Mouse (Mus musculus): ENCODE data around the gene Rcbtb2. TPM values are rescaled to one million over a fixed set of nuclear protein-coding genes. Genes with fewer than 3 reads are reported as not detected.

Rcbtb2 gene
- polyA plus RNA-seq, 1 experiment = 0.24 TPM

- Histone ChIP-seq H3K27me3 (ENCODE audit: control insufficient read depth) (no peaks in the 10 kb centered on the region), H3K4me1 (ENCODE audit: control insufficient read depth) (peaks cover 12% of the 10 kb centered on the region), H3K36me3 (ENCODE audit: control insufficient read depth) (no peaks in the 10 kb centered on the region), H3K4me3 (replicated peaks) (no peak overlapping the region), H3K9me3 (ENCODE audit: control insufficient read depth, low read length) (no peaks in the 10 kb centered on the region)
- TF ChIP-seq GATA1 (IDR thresholded peaks at IDR 0.05; ENCODE audit: low read length) = no peak
- TF ChIP-seq TAL1 (IDR thresholded peaks at IDR 0.05; ENCODE audit: low read length) = no peak
Measured at GRCm38 (mm10) chr14:73119966-73120365, 2.9 kb upstream of the Rcbtb2 start.

GRCm38 (mm10) chr14:73122211-73122922, 470 bp upstream of the Rcbtb2 start:
- Histone ChIP-seq H3K36me3 (ENCODE audit: control insufficient read depth) (no peaks in the 10 kb centered on the region), H3K4me1 (ENCODE audit: control insufficient read depth) (peaks cover 8% of the 10 kb centered on the region), H3K9me3 (ENCODE audit: control insufficient read depth, low read length) (no peaks in the 10 kb centered on the region), H3K4me3 (replicated peaks) (no peak overlapping the region), H3K27me3 (ENCODE audit: control insufficient read depth) (no peaks in the 10 kb centered on the region)
- TF ChIP-seq TAL1 (IDR thresholded peaks at IDR 0.05; ENCODE audit: low read length) (no peak), GATA1 (IDR thresholded peaks at IDR 0.05; ENCODE audit: low read length) (no peak)

DNA sequence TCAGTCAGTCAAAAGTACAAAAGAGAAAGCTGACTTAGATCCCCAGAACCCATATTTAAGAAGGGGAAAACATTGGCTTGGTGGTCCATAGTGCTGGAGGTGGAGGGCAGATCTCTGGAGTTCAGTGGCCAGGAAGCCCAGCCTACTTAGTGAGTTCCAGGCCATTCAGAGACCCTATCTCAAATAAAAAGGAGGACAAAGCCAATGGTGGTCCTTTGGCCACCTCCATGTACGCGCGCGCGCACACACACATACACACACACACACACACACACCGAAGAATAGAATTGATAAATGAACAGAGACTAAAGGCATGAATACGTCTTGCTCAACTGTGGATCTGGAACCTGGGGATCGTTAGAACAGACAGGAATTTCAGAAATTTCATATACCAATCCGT, 544 bp downstream of the Rcbtb2 start:
- no peaks in the 10 kb centered on the region for H3K36me3 ChIP-seq (ENCODE audit: control insufficient read depth)
- no peak for TF ChIP-seq GATA1 (IDR thresholded peaks at IDR 0.05; ENCODE audit: low read length)
- no peak for TF ChIP-seq TAL1 (IDR thresholded peaks at IDR 0.05; ENCODE audit: low read length)
- H3K4me1 ChIP-seq (ENCODE audit: control insufficient read depth) = peaks cover 8% of the 10 kb centered on the region
- H3K27me3 ChIP-seq (ENCODE audit: control insufficient read depth) = no peaks in the 10 kb centered on the region
- H3K4me3 ChIP-seq (replicated peaks) = no peak overlapping the region
- no peaks in the 10 kb centered on the region for H3K9me3 ChIP-seq (ENCODE audit: control insufficient read depth, low read length)

- H3K4me1 ChIP-seq (ENCODE audit: control insufficient read depth) = peaks cover 8% of the 10 kb centered on the region
Measured at GRCm38 (mm10) chr14:73123786-73124185, 949 bp downstream of the Rcbtb2 start.

GRCm38 (mm10) chr14:73130519-73130918, 7.7 kb downstream of the Rcbtb2 start:
- Histone ChIP-seq H3K4me3 (replicated peaks) (no peak overlapping the region), H3K4me1 (ENCODE audit: control insufficient read depth) (no peaks in the 10 kb centered on the region), H3K36me3 (ENCODE audit: control insufficient read depth) (no peaks in the 10 kb centered on the region), H3K27me3 (ENCODE audit: control insufficient read depth) (no peaks in the 10 kb centered on the region), H3K9me3 (ENCODE audit: control insufficient read depth, low read length) (no peaks in the 10 kb centered on the region)
- TF ChIP-seq GATA1 (IDR thresholded peaks at IDR 0.05; ENCODE audit: low read length) (no peak), TAL1 (IDR thresholded peaks at IDR 0.05; ENCODE audit: low read length) (no peak)

More at GRCm38 (mm10) chr14:73123786-73124185, 949 bp downstream of the Rcbtb2 start:
- no peaks in the 10 kb centered on the region for H3K9me3 ChIP-seq (ENCODE audit: control insufficient read depth, low read length)
- H3K4me3 ChIP-seq (replicated peaks) = no peak overlapping the region
- no peaks in the 10 kb centered on the region for H3K36me3 ChIP-seq (ENCODE audit: control insufficient read depth)
- H3K27me3 ChIP-seq (ENCODE audit: control insufficient read depth) = no peaks in the 10 kb centered on the region
- TF ChIP-seq GATA1 (IDR thresholded peaks at IDR 0.05; ENCODE audit: low read length) = no peak
- no peak for TF ChIP-seq TAL1 (IDR thresholded peaks at IDR 0.05; ENCODE audit: low read length)

- no peaks in the 10 kb centered on the region for H3K36me3 ChIP-seq (ENCODE audit: control insufficient read depth)
Measured at GRCm38 (mm10) chr14:73131856-73132410, 9.1 kb downstream of the Rcbtb2 start.

GRCm38 (mm10) chr14:73132731-73133130, 9.9 kb downstream of the Rcbtb2 start:
- no peaks in the 10 kb centered on the region for H3K9me3 ChIP-seq (ENCODE audit: control insufficient read depth, low read length)
- H3K4me1 ChIP-seq (ENCODE audit: control insufficient read depth) = no peaks in the 10 kb centered on the region
- no peaks in the 10 kb centered on the region for H3K36me3 ChIP-seq (ENCODE audit: control insufficient read depth)
- no peaks in the 10 kb centered on the region for H3K27me3 ChIP-seq (ENCODE audit: control insufficient read depth)
- TF ChIP-seq GATA1 (IDR thresholded peaks at IDR 0.05; ENCODE audit: low read length) (no peak), TAL1 (IDR thresholded peaks at IDR 0.05; ENCODE audit: low read length) (no peak)
- H3K4me3 ChIP-seq (replicated peaks) = no peak overlapping the region

More at GRCm38 (mm10) chr14:73131856-73132410, 9.1 kb downstream of the Rcbtb2 start:
- Histone ChIP-seq H3K4me3 (replicated peaks) (no peak overlapping the region), H3K27me3 (ENCODE audit: control insufficient read depth) (no peaks in the 10 kb centered on the region), H3K9me3 (ENCODE audit: control insufficient read depth, low read length) (no peaks in the 10 kb centered on the region), H3K4me1 (ENCODE audit: control insufficient read depth) (no peaks in the 10 kb centered on the region)
- TF ChIP-seq TAL1 (IDR thresholded peaks at IDR 0.05; ENCODE audit: low read length) (no peak), GATA1 (IDR thresholded peaks at IDR 0.05; ENCODE audit: low read length) (no peak)

DNA sequence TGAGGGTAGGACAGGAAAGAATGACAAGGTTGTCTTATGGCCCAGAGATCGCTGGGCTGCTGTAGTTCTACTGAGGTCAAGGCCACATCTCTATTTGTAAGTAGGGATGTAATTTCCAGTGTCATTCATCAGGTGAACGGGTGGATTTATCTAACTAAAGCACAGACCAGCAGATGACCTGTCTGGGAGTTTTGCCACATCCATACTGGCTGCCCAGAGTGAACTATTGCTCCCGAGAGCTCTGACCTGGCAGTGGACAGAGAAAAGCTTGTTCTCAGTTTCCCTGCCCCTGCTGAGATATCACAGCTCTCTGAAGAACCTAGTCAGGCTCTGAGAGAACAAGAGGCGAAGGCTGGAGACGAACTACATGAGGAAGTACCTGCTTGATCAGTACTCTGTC, 14.4 kb downstream of the Rcbtb2 start:
- no peaks in the 10 kb centered on the region for H3K4me1 ChIP-seq (ENCODE audit: control insufficient read depth)
- no peaks in the 10 kb centered on the region for H3K27me3 ChIP-seq (ENCODE audit: control insufficient read depth)
- no peak for TF ChIP-seq GATA1 (IDR thresholded peaks at IDR 0.05; ENCODE audit: low read length)
- H3K36me3 ChIP-seq (ENCODE audit: control insufficient read depth) = no peaks in the 10 kb centered on the region
- H3K9me3 ChIP-seq (ENCODE audit: control insufficient read depth, low read length) = no peaks in the 10 kb centered on the region
- H3K4me3 ChIP-seq (replicated peaks) = no peak overlapping the region

- H3K36me3 ChIP-seq (ENCODE audit: control insufficient read depth) = no peaks in the 10 kb centered on the region
- TF ChIP-seq TAL1 (IDR thresholded peaks at IDR 0.05; ENCODE audit: low read length) = no peak
- TF ChIP-seq GATA1 (IDR thresholded peaks at IDR 0.05; ENCODE audit: low read length) = no peak
- no peaks in the 10 kb centered on the region for H3K9me3 ChIP-seq (ENCODE audit: control insufficient read depth, low read length)
- peaks cover 10% of the 10 kb centered on the region for H3K4me1 ChIP-seq (ENCODE audit: control insufficient read depth)
- H3K27me3 ChIP-seq (ENCODE audit: control insufficient read depth) = no peaks in the 10 kb centered on the region
- H3K4me3 ChIP-seq (replicated peaks) = no peak overlapping the region
Measured at GRCm38 (mm10) chr14:73138483-73138882, 15.6 kb downstream of the Rcbtb2 start.

All from erythroblast, embryonic 14.5 days (primary cell).